Mouse (Mus musculus) urinary bladder, postnatal 14 days (tissue): Measurements from ENCODE around the gene Dzip1l.
A peak's percentile ranks its signal among the peaks of the same experiment; 100 is the strongest.

Experiments
- DNase-seq: peaks from one replicate; pipeline ENCODE4 v3.0.0; 2021; ENCODE audit warnings: low spot score

Dzip1l gene

DNA sequence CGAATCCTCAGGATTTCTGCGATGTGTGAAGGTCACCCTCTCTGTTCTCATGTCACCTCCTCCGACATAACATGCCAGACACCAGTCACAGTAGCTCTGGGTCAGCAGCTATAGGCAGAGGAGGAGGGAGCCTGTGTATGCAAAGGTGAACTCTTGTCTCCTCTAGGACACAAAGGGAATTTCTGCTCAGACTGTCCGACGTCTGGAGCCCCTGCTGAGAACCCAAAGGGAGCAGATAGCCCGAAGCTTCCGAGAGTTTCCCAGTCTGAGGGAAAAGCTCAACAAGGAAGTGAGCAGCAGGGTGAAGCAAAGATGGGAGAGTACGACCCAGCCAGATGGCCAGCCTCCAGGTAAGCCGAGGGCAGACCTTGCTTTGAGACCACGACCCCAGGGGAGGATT is 31.5 kb downstream of the Dzip1l start:
- DNase-seq = no peak

DNA sequence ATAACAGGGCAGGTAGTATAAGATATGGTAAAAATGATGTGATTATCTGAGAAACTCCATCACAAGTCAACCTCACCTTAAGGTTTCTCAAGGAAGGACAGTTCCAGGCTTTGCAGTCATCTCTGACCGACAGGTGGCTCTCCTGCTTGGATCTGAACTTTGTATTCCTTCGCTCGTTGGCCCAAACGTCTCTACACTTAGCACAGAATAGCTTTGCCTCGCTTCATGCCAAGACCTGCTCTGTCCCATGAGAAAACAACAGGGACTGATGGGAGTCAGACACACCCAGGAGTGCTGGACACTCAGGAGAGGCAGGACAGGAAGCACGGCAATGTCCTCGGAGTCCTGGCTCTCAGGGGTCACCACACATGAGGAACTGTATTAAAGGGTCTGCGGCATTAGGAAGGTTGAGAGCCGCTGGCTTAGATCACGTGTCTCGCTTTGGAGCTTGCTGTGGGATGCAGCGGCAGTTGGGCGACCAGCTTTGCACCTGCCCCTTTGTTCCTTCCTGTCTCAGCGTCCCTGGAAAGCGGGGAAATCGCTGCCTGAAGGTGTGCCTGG is 32.4 kb downstream of the Dzip1l start:
- DNase-seq = peak; percentile 37

DNA sequence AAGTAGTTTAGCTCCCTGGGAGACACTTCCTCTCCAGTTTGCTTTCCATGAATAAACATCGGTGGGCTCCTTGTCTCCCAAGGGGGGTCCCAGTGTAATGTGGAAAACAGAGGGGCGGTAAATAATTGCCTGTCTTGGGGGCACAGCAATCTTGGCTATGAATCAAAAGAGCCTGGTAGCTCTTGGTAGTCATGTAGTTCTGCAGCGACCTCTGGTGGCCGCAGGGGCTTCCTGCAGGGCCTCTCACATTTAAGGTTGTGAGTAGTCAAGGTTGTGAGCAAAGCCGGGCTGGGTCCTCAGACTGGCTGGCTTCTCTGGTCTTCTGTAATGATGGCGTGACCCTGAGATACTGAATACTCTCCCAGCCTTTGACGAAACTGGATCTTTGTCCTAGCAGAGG is 33.1 kb downstream of the Dzip1l start:
- peak; percentile 65 for DNase-seq

DNA sequence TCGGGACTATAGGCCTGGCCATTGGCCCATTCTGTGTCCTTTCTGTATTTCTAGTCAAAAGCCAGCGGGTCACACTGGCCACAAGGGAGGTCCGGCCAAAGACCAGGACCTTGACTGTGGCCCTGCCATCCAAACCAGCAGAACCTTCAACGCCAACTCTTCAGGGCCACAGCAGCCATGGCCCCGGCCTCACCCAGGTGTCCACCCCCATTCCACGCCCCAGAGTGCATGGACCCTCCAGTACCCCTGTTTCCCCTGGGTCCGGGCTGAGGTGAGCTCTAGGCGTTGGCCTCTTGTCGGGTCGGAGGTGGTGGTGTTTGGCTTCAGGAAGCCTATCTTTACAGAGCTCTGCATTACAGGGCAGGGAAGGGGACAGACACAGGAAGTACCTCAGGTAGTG is 33.6 kb downstream of the Dzip1l start:
- no peak for DNase-seq

DNA sequence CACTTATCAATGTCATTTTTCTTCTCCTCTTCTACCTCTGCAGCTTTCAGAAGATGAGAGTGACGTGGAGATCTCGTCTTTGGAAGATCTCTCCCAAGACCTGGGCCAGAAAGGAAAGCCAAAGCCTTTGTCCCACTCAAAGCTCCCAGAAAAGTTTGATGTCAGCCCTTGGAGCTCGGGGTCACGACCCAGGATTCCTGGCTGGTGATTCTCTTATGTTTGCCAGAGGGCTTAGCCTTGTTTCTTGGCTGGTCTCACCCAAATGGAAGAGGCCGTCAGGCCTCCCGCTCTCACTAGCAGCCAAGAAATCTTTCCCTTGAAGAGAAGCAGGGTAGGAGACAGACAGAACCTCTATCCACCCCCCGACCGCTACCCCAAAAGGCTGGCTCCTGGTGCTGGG is 38.3 kb downstream of the Dzip1l start:
- no peak for DNase-seq

DNA sequence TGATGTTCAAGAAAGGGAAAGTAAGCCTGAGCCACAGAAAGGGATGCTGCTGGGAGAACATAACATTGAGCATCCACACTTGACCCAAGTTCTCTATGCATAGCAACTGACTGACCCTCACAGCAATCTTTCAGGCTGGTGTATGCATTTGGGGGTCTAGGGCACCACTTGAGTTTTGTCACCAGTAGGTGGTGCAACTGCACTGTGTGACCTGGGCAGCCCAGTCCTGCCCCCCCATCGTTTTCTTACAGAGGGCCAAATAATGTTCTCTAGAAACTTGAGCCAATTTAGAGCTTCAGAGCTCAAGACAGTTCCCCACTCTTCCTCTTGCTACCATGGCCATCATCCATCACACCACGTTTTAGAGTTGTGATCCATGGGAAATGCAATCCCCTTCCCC is 42.3 kb downstream of the Dzip1l start:
- no peak for DNase-seq

DNA sequence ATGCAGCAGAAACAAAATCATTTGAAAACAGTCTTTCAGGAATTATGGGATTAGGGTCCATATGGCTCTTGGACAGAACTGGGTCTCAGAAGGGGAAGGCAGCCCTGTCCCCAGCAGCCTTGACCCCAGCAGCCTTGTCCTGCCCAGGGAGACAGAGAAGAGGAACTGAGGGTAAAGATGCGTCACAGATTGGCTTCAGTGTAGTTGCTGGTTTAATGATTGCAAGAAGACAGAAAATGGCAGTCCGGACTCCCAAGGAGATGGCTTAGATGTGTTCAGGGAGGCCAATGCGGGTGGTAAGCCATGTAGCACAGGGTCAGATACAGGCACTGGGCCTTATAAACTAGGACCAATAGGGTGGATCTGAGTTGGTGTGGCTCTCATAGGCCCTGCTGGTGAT is 46.4 kb downstream of the Dzip1l start:
- DNase-seq = no peak

DNA sequence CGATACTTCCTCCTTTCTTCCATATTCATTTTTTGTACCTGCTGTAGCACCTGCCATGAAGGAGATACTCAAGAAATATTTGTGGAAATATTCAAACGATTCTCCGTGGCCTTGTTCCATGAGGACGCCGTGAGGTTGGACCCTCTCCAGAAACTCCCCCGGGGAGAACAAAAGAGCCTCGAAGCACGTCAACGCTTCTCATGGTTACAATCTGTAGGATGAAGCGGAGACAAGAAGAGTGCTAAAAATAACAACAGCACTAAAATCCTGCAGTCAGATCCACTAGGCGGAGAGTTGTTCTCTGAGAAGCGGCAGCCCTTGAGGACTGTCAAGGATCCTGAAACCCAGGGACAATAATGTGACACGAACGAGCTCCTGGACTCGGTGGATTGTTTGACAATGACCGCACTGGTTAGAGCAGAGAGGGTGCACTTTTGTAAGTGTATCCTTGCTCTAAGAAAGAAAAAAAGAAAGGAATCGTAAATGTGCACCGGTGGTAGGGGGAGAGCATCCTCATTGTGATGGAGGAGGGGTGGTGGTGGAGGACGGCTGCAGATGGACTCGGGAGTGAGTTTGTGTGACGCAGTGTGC is 52.8 kb downstream of the Dzip1l start:
- DNase-seq = no peak

DNA sequence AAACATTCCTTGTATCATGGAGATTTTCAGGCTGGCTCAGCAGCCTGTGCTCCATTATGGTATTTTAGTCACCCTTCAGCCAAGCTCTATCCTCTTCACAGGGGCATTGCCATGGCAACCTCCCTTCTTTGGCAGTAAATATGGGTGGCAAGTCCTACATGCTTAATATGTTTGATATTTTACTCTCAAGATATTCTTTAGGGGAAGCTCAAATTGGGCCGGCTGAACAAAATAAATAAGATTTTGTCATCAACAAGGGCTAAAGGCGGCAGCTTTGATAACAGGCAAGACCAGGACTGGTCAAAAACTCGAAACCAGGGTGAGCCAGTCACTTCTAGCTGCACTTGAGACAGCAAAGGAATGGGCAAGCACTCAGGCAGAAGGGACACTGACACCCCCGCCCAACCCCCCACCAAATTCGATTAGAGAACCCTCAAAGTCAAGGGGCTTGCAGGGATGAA is 55.8 kb downstream of the Dzip1l start:
- no peak for DNase-seq

DNA sequence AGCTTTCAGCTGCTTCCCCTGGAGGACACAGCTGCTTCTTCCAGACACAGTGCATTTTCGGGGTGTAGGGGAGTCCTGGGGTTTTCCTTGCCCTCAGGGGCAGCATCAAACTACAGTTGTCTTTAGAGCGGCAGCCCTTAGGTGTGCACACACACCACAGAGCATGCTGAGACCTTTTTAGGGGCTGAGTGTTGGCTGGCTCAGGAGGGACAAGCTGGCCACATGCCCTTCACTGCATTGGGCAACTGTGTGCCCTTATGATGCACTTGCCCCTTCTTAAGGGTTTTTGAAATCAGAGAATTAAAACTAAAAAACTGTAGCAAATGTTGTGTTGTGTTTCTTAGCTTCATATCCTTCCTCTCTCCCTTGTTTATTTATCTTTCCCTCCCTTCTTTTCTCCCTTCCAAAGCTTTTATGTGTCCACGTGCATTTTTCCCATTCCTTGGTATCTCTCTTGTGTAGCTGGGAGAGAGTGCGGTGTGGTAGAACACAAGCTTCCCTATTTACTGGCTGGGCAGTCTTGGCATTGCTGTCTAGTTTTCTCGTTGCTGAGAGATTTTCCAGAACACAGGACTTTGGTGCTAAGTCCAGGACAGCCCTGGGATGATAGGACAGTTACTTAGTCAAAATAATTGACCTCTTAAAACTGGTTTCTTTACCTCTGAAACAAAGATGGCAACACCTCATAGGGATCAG is 56.4 kb downstream of the Dzip1l start:
- DNase-seq = no peak

DNA sequence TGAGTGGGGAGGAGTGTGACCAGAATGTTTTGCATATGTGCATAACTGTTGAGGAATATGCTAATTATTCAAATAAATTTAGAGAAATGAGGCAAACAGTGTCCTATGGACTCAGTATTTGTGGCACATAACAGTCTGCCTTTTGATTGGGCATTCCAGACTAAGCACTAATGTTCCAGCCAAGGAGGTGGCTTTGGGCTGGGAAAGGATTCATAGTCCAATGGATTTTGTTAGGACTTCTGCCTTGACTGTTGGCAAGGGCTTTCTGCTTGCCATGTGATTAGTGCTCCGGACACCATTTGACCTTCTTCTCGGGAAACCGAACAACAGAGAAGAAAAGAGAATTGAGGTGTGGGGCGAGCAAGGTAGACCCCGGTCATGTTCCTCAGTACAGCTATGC is 60.5 kb downstream of the Dzip1l start:
- no peak for DNase-seq

DNA sequence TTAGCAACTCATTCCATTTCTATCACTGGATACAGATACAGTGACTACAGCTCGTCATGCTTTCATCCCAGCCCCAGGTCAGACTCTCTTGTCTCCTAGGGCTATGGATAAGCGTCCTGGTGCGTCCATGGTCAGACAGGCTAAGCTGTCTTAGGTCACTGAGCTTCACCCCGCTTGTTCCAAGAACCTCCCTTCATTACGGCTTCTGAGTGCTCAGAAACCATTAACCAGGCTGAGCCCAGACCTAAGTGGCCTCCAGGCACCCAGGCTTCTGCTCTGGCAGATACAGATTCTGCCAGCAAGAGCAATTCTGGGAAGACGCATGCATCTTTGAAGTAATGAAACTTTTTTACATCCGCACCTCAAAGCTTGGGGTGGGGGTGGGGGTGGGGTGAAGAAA is 61.1 kb downstream of the Dzip1l start:
- DNase-seq = no peak

DNA sequence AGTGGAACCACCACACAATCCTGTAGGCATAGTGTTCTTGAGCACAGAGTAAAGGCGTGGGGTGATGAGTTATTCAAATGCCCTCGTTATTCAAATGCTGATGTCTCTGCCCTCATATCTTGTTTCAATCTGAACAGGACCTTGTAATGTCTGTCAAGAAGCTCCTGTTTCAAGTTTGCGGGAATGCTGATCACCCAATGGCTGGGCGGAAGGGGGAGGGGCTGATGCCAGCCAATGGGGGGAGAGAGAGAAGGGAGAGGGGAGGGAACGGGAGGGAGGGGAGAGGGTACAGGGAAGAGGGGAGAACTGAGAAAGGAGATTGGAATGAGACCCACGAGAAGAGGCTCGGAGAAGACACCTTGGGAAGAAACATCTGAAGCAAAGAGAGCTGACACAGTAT is 65.7 kb downstream of the Dzip1l start:
- DNase-seq = no peak

DNA sequence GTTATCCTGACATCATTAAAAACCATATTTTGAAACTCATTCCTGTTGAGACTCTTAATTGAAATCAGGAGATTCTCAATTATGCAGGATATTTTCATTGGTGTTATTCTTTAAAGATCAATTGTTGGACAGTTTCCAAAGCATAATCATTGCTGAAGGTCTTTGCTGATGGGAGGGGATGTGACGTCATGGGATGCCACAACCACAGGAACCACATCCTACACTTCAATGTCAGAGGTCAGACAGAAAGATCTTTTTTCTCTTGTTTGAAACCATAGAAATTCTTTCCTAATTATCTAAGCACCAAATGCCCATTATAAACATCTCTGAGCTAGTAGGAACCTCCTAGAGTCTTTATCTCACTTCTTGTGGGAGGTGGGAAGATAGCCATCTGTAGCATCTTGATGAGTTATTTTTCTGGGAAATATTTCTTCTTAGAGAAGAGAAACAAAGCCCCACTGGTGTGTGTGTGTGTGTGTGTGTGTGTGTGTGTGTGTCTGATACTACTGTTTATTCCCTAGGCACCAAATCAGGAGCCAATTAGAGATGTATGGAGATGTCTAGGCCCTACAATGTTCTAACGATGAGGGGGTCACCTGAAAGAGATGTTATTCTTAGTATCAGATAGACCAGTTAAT is 70.6 kb downstream of the Dzip1l start:
- no peak for DNase-seq

DNA sequence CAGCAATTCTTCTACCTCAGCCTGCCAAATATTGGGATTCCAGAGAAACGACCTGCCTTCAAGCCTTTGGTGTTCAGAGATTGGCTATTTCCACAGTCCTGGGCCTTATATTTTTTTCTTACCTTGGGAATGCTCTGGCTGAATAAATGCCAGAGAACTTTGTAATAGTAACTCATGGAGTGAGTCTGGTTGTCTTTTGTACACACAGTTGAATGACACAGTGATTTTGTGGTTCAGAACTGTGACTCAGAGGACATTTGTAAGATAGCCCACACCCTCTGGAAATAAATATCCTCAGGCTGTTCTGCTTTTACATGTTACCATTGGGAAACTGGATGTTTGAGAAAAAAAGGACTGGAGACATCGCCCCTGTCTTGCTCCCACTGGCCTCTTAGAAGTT is 71.9 kb downstream of the Dzip1l start:
- DNase-seq = no peak

DNA sequence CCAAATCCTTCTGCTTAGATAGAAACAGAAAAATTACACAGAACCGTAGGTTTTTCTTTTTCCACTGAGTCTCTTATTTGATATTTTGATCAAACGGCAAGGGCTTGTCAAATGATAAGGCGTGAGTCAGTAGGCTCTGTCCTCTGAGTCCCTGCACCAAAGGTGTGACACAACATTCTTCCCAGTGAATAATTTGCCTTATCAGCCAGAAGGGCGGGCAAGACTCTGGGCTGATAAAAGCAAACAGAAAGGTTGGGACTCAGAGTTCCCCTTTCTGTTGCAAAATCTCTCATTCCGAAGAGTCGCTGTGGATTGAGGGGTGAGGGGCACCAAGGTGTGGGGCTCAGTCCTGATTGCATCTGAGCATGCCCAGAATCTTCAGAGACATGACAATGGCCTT is 72.9 kb downstream of the Dzip1l start:
- DNase-seq = no peak

DNA sequence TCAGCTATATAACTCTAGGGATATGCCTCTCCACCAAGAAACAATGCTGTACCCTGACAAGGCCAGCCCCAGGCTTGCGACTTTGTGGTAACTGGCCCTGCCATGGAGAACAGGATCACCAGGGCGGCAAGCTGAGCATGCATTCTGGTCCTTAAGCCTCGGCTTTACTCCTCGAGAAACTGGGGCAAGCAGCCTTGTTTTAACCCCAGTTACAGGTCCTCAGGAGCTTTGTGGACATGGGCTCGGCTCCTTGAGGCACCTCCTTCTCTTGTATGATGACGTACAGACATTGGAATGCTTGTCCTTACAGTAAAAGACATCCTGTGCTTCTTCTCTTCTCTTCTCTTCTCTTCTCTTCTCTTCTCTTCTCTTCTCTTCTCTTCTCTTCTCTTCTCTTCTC is 74.4 kb downstream of the Dzip1l start:
- DNase-seq = no peak

DNA sequence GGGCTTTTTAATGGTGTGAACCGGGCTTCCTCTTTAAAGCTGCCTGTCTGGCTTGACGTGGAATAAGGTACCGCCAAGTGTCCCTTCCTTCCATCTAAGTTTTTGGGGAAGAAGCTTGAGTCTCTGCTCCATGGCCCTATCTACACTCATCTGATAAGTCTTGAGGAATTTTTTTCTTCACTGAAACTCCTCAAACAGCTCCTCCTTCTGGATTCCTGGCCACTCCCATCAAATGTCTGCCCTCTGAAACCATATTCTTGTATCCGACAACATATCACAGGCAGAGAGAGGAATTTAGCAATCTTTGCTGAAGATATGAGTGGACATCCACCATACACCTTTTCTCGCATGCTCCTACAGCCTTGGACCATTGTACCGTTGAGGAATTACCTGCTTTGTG is 77.0 kb downstream of the Dzip1l start:
- no peak for DNase-seq

DNA sequence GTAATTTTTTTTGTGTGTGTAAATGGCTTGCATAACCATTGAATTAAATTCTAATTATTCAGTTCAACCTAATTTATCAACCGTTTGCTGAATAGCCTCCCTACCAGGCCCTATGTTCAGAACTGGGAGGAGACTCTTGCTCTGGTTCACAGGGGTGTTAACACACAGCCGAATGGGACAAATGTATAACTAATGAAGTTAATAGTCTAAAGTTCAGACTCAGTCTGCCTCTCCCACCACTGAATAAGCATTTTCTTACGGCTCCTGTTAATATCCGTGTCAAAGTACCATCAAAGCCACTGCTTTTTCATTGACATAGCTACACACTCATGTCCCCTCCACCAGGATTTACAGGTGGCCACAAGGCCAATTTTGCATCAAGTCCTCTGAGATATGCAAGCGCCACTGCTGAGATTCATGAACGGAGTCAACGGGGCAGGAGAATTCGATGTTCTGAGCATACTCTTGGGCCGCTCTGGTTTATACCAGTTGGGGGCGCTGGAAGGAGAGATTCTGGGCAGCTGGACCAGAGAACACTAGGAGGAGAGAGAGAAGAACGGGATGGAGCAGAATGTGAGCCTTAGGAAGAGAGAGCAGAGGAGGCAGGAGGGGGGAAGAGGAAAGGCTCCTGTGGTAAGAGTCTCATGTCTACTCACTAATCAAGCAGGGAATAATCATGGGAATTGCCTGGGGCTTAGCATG is 78.3 kb downstream of the Dzip1l start:
- no peak for DNase-seq

DNA sequence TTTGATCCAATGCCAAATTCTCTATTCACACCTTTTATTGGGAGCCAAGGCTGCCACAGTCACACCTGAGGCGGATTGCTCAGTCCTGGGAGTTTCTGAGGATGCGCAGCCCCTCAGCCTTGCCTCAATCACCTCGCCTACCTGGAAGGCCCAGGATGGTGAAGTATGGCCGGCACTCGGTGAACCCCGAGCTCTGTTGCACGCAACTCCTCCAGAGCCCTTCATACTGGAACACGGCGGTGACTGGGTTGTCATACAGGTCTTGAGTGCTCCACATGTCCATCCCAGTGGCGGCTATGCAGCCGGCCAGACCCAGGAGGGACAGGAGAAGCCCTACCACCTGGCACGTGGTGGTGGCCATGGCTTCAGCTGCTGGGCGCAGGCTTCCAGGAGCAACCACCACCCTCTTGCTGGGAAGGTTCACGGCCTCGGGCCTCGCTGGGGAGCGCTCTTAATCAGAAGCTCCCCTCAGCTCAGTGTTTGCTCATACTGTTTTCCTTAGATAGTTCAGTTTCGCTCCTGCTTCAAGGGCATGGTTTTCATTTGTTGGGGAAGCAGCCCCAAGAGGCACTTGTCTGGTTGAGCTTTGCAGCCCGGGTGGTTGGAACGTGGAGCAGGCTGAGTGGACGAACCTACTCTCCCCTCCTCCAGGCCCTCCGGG is 80.4 kb downstream of the Dzip1l start:
- no peak for DNase-seq

DNA sequence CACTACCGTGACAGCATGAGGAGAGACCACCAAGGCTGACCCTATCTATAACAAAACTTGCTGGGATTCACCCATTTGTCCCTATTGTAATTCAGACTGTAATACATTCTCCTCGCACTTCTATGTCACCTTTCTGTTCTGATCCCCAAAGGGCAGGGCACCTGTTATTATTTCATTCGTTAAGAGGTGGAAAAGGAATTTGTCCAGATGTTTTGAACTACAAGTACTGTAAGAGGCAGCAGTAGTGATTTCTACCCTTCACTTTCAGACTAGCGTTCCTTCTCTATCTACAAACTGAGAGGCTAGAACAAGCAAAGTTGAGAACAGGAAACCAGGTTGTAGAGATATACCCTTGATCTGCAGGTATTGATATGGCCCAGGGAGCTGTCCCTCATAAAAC is 81.0 kb downstream of the Dzip1l start:
- DNase-seq = no peak

DNA sequence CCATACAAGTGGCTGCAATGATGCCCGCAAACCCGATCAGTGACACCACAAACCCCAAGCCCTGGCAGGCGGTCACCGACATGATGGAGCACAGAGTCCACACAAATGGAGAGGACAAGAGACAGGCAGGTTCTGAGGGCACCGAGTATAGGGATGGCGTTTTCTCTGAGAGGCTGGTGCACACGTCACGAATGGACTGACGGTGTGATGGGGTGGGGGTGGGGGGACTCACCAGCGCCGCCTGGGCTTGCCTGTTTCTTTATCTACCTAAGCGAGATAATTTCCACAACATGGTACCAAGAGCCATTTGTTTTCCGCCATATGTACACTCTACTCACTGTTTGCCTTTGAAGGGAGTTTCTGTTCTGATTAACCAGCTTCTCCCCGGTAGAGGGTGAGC is 87.8 kb downstream of the Dzip1l start, which contains the start of gene Cldn18:
Cldn18 (minus strand) TSS at position 134 of the 400 bp plus-strand sequence.
- no peak for DNase-seq
